Mouse (Mus musculus) kidney, embryonic 16.5 days (tissue): ENCODE data around the gene Pam. TPM values are rescaled to one million over a fixed set of nuclear protein-coding genes. Genes with fewer than 3 reads are reported as not detected.

Experiments
- ATAC-seq: fragments of 200-750 bp; cut with Nextera tagmentation; 2 replicates; pipeline ENCODE4 v1.8.0; 2017; ENCODE audit warnings: moderate TSS enrichment; ENCODE audit not compliant: low FRiP score, low TSS enrichment
- H3K27ac ChIP-seq: fragments of 300-500 bp; sonication (generic); 2 replicates; pipeline ENCODE4 v1.5.1; 2014; ENCODE audit warnings: low read length
- H3K27me3 ChIP-seq: fragments of 300-500 bp; sonication (generic); 2 replicates; pipeline ENCODE4 v1.6.1; 2014; ENCODE audit warnings: low read length, control low read depth, mixed read lengths; ENCODE audit not compliant: insufficient read depth
- H3K36me3 ChIP-seq: fragments of 300-500 bp; sonication (generic); 2 replicates; pipeline ENCODE4 v1.6.1; 2014; ENCODE audit warnings: low read length, control low read depth, mixed read lengths; ENCODE audit not compliant: insufficient read depth
- H3K4me1 ChIP-seq: fragments of 300-500 bp; sonication (generic); 2 replicates; pipeline ENCODE4 v1.6.1; 2014; ENCODE audit warnings: low read length, control low read depth, mixed read lengths; ENCODE audit not compliant: insufficient read depth
- H3K4me2 ChIP-seq: fragments of 300-500 bp; sonication (generic); replicated peaks from 2 replicates; pipeline ENCODE4 v1.6.1; 2014; ENCODE audit warnings: low read depth, low read length
- H3K4me3 ChIP-seq: fragments of 300-500 bp; sonication (generic); 2 replicates; pipeline ENCODE4 v1.5.1; 2014; ENCODE audit warnings: mild to moderate bottlenecking, low read length
- H3K9ac ChIP-seq: fragments of 300-500 bp; sonication (generic); replicated peaks from 2 replicates; pipeline ENCODE4 v1.6.1; 2014; ENCODE audit warnings: low read length
- H3K9me3 ChIP-seq: fragments of 300-500 bp; sonication (generic); 2 replicates; pipeline ENCODE4 v1.6.1; 2016; ENCODE audit warnings: low read length, control low read depth
- WGBS: fragments of 180-500 bp; shearing (Covaris S2); extraction: QIAGEN DNeasy Blood & Tissue Kit; methylation state at CpG from one replicate; pipeline ENCODE4 v1.1.7; 2014; 5-methylcytosine and 5-hydroxymethylcytosine counted together
- polyA plus RNA-seq: library from polyadenylated mRNA; unstranded; fragments of >200 nt; fragmentation: Nextera tagmentation; extraction: Ambion mirVana; gene quantifications from 2 replicates; pipeline ENCODE4 v1.2.1, GENCODE M21; 2015

Gene Pam
- polyA plus RNA-seq, 1 experiment from 2014 or later = 23.7 TPM

- no peak overlapping the region for H3K27ac ChIP-seq
- H3K9me3 ChIP-seq = no peaks in the 10 kb centered on the region
- no peaks in the 10 kb centered on the region for H3K27me3 ChIP-seq
- H3K4me1 ChIP-seq = no peaks in the 10 kb centered on the region
- H3K9ac ChIP-seq = no peak overlapping the region
- H3K4me3 ChIP-seq = no peak overlapping the region
- no peak overlapping the region for H3K4me2 ChIP-seq
- WGBS = 70% methylated on average over 3 of the region's 3 CpGs
- no peak for ATAC-seq
- H3K36me3 ChIP-seq = no peaks in the 10 kb centered on the region
Observed at GRCm38 (mm10) chr1:97991976-97992375, 103.5 kb downstream of the Pam start.

- Histone ChIP-seq H3K9ac (no peak overlapping the region), H3K36me3 (no peaks in the 10 kb centered on the region), H3K4me2 (no peak overlapping the region), H3K27ac (no peak overlapping the region), H3K4me1 (no peaks in the 10 kb centered on the region), H3K27me3 (no peaks in the 10 kb centered on the region), H3K4me3 (no peak overlapping the region), H3K9me3 (no peaks in the 10 kb centered on the region)
- 67% methylated on average over 1 of the region's 1 CpGs for WGBS
- ATAC-seq = no peak
Observed at GRCm38 (mm10) chr1:97983189-97983588, 112.3 kb downstream of the Pam start.

GRCm38 (mm10) chr1:97979422-97979821 lies 116.0 kb downstream of the Pam start:
- H3K4me2 ChIP-seq = no peak overlapping the region
- no peak for ATAC-seq
- H3K27ac ChIP-seq = no peak overlapping the region
- H3K36me3 ChIP-seq = no peaks in the 10 kb centered on the region
- no peaks in the 10 kb centered on the region for H3K9me3 ChIP-seq
- peaks cover 7% of the 10 kb centered on the region; the same call in 1 of the 2 replicates for H3K4me1 ChIP-seq
- 68% methylated on average over 1 of the region's 1 CpGs for whole genome bisulfite sequencing
- no peak overlapping the region for H3K9ac ChIP-seq
- H3K4me3 ChIP-seq = no peak overlapping the region
- H3K27me3 ChIP-seq = no peaks in the 10 kb centered on the region

- no peaks in the 10 kb centered on the region for H3K27me3 ChIP-seq
- H3K4me1 ChIP-seq = peaks cover 7% of the 10 kb centered on the region; the same call in 1 of the 2 replicates
- peak overlapping the region; percentile 77; the same call in 1 of the 2 replicates for H3K27ac ChIP-seq
- no peaks in the 10 kb centered on the region for H3K9me3 ChIP-seq
- peak overlapping the region; percentile 73 for H3K4me2 ChIP-seq
- no peaks in the 10 kb centered on the region for H3K36me3 ChIP-seq
- H3K9ac ChIP-seq = no peak overlapping the region
- H3K4me3 ChIP-seq = peak overlapping the region; percentile 65
- WGBS = 36% methylated on average over 7 of the region's 7 CpGs
- no peak for ATAC-seq
Observed at GRCm38 (mm10) chr1:97977521-97977920, 117.9 kb downstream of the Pam start.

GRCm38 (mm10) chr1:97976873-97977473 lies 118.5 kb downstream of the Pam start:
- under 1% methylated on average over 47 of the region's 47 CpGs for WGBS
- Histone ChIP-seq H3K36me3 (no peaks in the 10 kb centered on the region), H3K27me3 (no peaks in the 10 kb centered on the region), H3K27ac (peak overlapping the region; percentile 77), H3K4me2 (peak overlapping the region; percentile 73), H3K4me1 (peaks cover 7% of the 10 kb centered on the region; the same call in 1 of the 2 replicates), H3K9me3 (no peaks in the 10 kb centered on the region), H3K9ac (peak overlapping the region; percentile 77), H3K4me3 (peak overlapping the region; percentile 65)
- ATAC-seq = peak; percentile 97

- Histone ChIP-seq H3K27ac (no peak overlapping the region), H3K4me1 (peaks cover 7% of the 10 kb centered on the region; the same call in 1 of the 2 replicates), H3K4me3 (peak overlapping the region; percentile 65), H3K36me3 (no peaks in the 10 kb centered on the region), H3K4me2 (peak overlapping the region; percentile 73), H3K9ac (no peak overlapping the region), H3K27me3 (no peaks in the 10 kb centered on the region), H3K9me3 (no peaks in the 10 kb centered on the region)
- 54% methylated on average over 13 of the region's 13 CpGs for WGBS
- no peak for ATAC-seq
Observed at GRCm38 (mm10) chr1:97976072-97976471, 119.4 kb downstream of the Pam start.

- Histone ChIP-seq H3K9me3 (no peaks in the 10 kb centered on the region), H3K27ac (no peak overlapping the region), H3K4me1 (peaks cover 7% of the 10 kb centered on the region; the same call in 1 of the 2 replicates), H3K36me3 (no peaks in the 10 kb centered on the region), H3K4me2 (no peak overlapping the region), H3K4me3 (no peak overlapping the region), H3K9ac (no peak overlapping the region), H3K27me3 (no peaks in the 10 kb centered on the region)
- ATAC-seq = no peak
- WGBS = 66% methylated on average over 11 of the region's 11 CpGs
Observed at GRCm38 (mm10) chr1:97974968-97975367, 120.5 kb downstream of the Pam start.

GRCm38 (mm10) chr1:97969765-97970164 lies 125.7 kb downstream of the Pam start:
- Histone ChIP-seq H3K4me1 (no peaks in the 10 kb centered on the region), H3K9ac (no peak overlapping the region), H3K27ac (no peak overlapping the region), H3K36me3 (no peaks in the 10 kb centered on the region), H3K4me2 (no peak overlapping the region), H3K27me3 (no peaks in the 10 kb centered on the region), H3K4me3 (no peak overlapping the region), H3K9me3 (no peaks in the 10 kb centered on the region)
- no peak for ATAC-seq
- 50% methylated on average over 4 of the region's 4 CpGs for WGBS

GRCm38 (mm10) chr1:97963711-97964110 lies 131.7 kb downstream of the Pam start:
- no peak overlapping the region for H3K9ac ChIP-seq
- H3K27me3 ChIP-seq = no peaks in the 10 kb centered on the region
- no peak overlapping the region for H3K27ac ChIP-seq
- 84% methylated on average over 2 of the region's 2 CpGs for WGBS
- H3K4me1 ChIP-seq = no peaks in the 10 kb centered on the region
- no peaks in the 10 kb centered on the region for H3K9me3 ChIP-seq
- no peak for ATAC-seq
- H3K36me3 ChIP-seq = no peaks in the 10 kb centered on the region
- H3K4me2 ChIP-seq = no peak overlapping the region
- no peak overlapping the region for H3K4me3 ChIP-seq

GRCm38 (mm10) chr1:97962134-97962533 lies 133.3 kb downstream of the Pam start:
- 82% methylated on average over 7 of the region's 7 CpGs for WGBS
- H3K4me1 ChIP-seq = no peaks in the 10 kb centered on the region
- H3K4me3 ChIP-seq = no peak overlapping the region
- H3K4me2 ChIP-seq = no peak overlapping the region
- no peak overlapping the region for H3K9ac ChIP-seq
- no peaks in the 10 kb centered on the region for H3K36me3 ChIP-seq
- H3K27ac ChIP-seq = no peak overlapping the region
- H3K9me3 ChIP-seq = no peaks in the 10 kb centered on the region
- H3K27me3 ChIP-seq = no peaks in the 10 kb centered on the region
- no peak for ATAC-seq
